Mouse (Mus musculus) MEL (cell line): ENCODE measurements around the gene Tox4. TPM values are rescaled to one million over a fixed set of nuclear protein-coding genes. Genes with fewer than 3 reads are reported as not detected.
"Not testable (repeated sequence)": the region's sequence is repeated elsewhere in the genome, so short reads cannot be mapped to it uniquely, and the experiment has no call there.

Experiments used
- DNase-seq: peaks from one replicate; pipeline ENCODE4 v3.0.0; 2011; ENCODE audit warnings: low read depth, low spot score
- H3K27ac ChIP-seq: 2 replicates; pipeline ENCODE4 v1.5.1; 2012; ENCODE audit warnings: low read depth, mild to moderate bottlenecking, control low read depth, low read length, moderate library complexity; ENCODE audit not compliant: control insufficient read depth
- H3K27me3 ChIP-seq, 2 experiments: fragments of 150-350 bp in 1 of 2; sonication (generic) in 1 of 2; 2 replicates each; pipeline ENCODE4 v1.6.1; 2012; ENCODE audit warnings: low read length in 2 of 2, mild to moderate bottlenecking in 2 of 2, improper control_type of control experiment in 1 of 2, moderate library complexity in 1 of 2; ENCODE audit not compliant: insufficient read depth in 2 of 2, control insufficient read depth in 1 of 2
- H3K36me3 ChIP-seq, 2 experiments: 2 replicates each; pipeline ENCODE4 v1.6.1; 2012 to 2014; ENCODE audit warnings: low read length in 2 of 2, improper control_type of control experiment in 1 of 2, inconsistent platforms in 1 of 2, mild to moderate bottlenecking in 1 of 2; ENCODE audit not compliant: insufficient read depth in 2 of 2, control insufficient read depth in 1 of 2
- H3K4me1 ChIP-seq, 2 experiments: fragments of 150-350 bp in 1 of 2; sonication (generic) in 1 of 2; 2 replicates each; pipeline ENCODE4 v1.6.1; 2012; ENCODE audit warnings: low read length in 2 of 2, improper control_type of control experiment in 1 of 2, mild to moderate bottlenecking in 1 of 2; ENCODE audit not compliant: insufficient read depth in 2 of 2, control insufficient read depth in 1 of 2
- H3K4me3 ChIP-seq, 2 experiments: fragments of 150-350 bp in 1 of 2; sonication (generic) in 1 of 2; 2 replicates each; pipeline ENCODE4 v1.5.1; 2012; ENCODE audit warnings: low read depth in 2 of 2, low read length in 2 of 2, mild to moderate bottlenecking in 2 of 2, moderate library complexity in 2 of 2, control low read depth in 1 of 2, improper control_type of control experiment in 1 of 2; ENCODE audit not compliant: control insufficient read depth in 1 of 2, insufficient read depth in 1 of 2
- H3K79me2 ChIP-seq: 2 replicates; pipeline ENCODE4 v1.6.1; 2012; ENCODE audit warnings: mild to moderate bottlenecking, low read length, moderate library complexity; ENCODE audit not compliant: control insufficient read depth, poor library complexity, insufficient read depth
- H3K9ac ChIP-seq: 2 replicates; pipeline ENCODE4 v1.6.1; 2012; ENCODE audit warnings: low read depth, mild to moderate bottlenecking, control low read depth, low read length, moderate library complexity; ENCODE audit not compliant: control insufficient read depth, poor library complexity, severe bottlenecking
- H3K9me3 ChIP-seq: fragments of 150-350 bp; sonication (generic); replicated peaks from 2 replicates; pipeline ENCODE4 v1.6.1; 2012; ENCODE audit warnings: mild to moderate bottlenecking, low read length, improper control_type of control experiment, moderate library complexity; ENCODE audit not compliant: insufficient read depth
- CTCF ChIP-seq, 3 experiments: IDR thresholded peaks in 2 of 3; conservative IDR thresholded peaks in 1 of 3; 2 replicates each; pipeline ENCODE4 v1.5.1; 2011 to 2012; ENCODE audit warnings: low read length in 3 of 3, low read depth in 2 of 3, mild to moderate bottlenecking in 2 of 3, improper control_type of control experiment in 1 of 3, inconsistent platforms in 1 of 3, mixed read lengths in 1 of 3, moderate library complexity in 1 of 3; ENCODE audit not compliant: control insufficient read depth in 1 of 3, insufficient read depth in 1 of 3, poor library complexity in 1 of 3, severe bottlenecking in 1 of 3
- ELF1 ChIP-seq: IDR thresholded peaks from 2 replicates; pipeline ENCODE4 v1.6.1; 2014; ENCODE audit warnings: low read depth, mild to moderate bottlenecking, inconsistent platforms, low read length, improper control_type of control experiment, moderate library complexity
- EP300 ChIP-seq, 2 experiments: IDR thresholded peaks; 2 replicates each; pipeline ENCODE4 v1.6.1; 2011; ENCODE audit warnings: improper control_type of control experiment in 2 of 2, low read length in 2 of 2, low read depth in 1 of 2, mild to moderate bottlenecking in 1 of 2
- GABPA ChIP-seq: IDR thresholded peaks from 2 replicates; pipeline ENCODE4 v1.6.1; 2012; ENCODE audit warnings: low read depth, mild to moderate bottlenecking, inconsistent platforms, low read length, improper control_type of control experiment, moderate library complexity
- GATA1 ChIP-seq: IDR thresholded peaks from 2 replicates; pipeline ENCODE4 v1.6.1; 2011; ENCODE audit warnings: low read depth, low read length, improper control_type of control experiment
- HCFC1 ChIP-seq: IDR thresholded peaks from 2 replicates; pipeline ENCODE4 v1.6.1; 2012; ENCODE audit warnings: low read depth, mild to moderate bottlenecking, inconsistent platforms, low read length, improper control_type of control experiment, moderate library complexity
- JUND ChIP-seq: IDR thresholded peaks from 2 replicates; pipeline ENCODE4 v1.6.1; 2011; ENCODE audit warnings: low read depth, mild to moderate bottlenecking, improper control_type of control experiment, low read length
- KAT2A ChIP-seq: conservative IDR thresholded peaks from 2 replicates; pipeline ENCODE4 v1.6.1; 2012; ENCODE audit warnings: low read depth, low read length, improper control_type of control experiment, inconsistent platforms
- MAZ ChIP-seq: IDR thresholded peaks from 2 replicates; pipeline ENCODE4 v1.6.1; 2012; ENCODE audit warnings: low read depth, mild to moderate bottlenecking, inconsistent platforms, low read length, improper control_type of control experiment
- MEF2A ChIP-seq: IDR thresholded peaks from 2 replicates; pipeline ENCODE4 v1.6.1; 2014; ENCODE audit warnings: low read depth, mild to moderate bottlenecking, inconsistent platforms, low read length, improper control_type of control experiment; ENCODE audit not compliant: poor library complexity, insufficient replicate concordance, severe bottlenecking; ENCODE audit errors: extremely low read depth
- MXI1 ChIP-seq: IDR thresholded peaks from 2 replicates; pipeline ENCODE4 v1.6.1; 2011; ENCODE audit warnings: mild to moderate bottlenecking, low read depth, low read length, improper control_type of control experiment
- MYB ChIP-seq: IDR thresholded peaks from 2 replicates; pipeline ENCODE4 v1.6.1; 2011; ENCODE audit warnings: mild to moderate bottlenecking, low read depth, low read length, improper control_type of control experiment
- MYC ChIP-seq: IDR thresholded peaks from 2 replicates; pipeline ENCODE4 v1.6.1; 2011; ENCODE audit warnings: low read depth, mild to moderate bottlenecking, low read length, improper control_type of control experiment, moderate library complexity
- NELFE ChIP-seq: IDR thresholded peaks from 2 replicates; pipeline ENCODE4 v1.6.1; 2011; ENCODE audit warnings: low read depth, low read length, improper control_type of control experiment
- POLR2AphosphoS2 ChIP-seq: IDR thresholded peaks from 2 replicates; pipeline ENCODE4 v1.6.1; 2011; ENCODE audit warnings: low read length, improper control_type of control experiment
- POLR2AphosphoS5 ChIP-seq: IDR thresholded peaks from 2 replicates; pipeline ENCODE4 v1.6.1; 2012; ENCODE audit warnings: low read depth, borderline replicate concordance, mild to moderate bottlenecking, inconsistent platforms, low read length, moderate library complexity, mixed read lengths
- RAD21 ChIP-seq: IDR thresholded peaks from 2 replicates; pipeline ENCODE4 v1.6.1; 2011; ENCODE audit warnings: mild to moderate bottlenecking, low read depth, low read length, improper control_type of control experiment
- RCOR1 ChIP-seq: IDR thresholded peaks from 2 replicates; pipeline ENCODE4 v1.6.1; 2012; ENCODE audit warnings: low read depth, mild to moderate bottlenecking, inconsistent platforms, low read length, improper control_type of control experiment
- SIN3A ChIP-seq: IDR thresholded peaks from 2 replicates; pipeline ENCODE4 v1.6.1; 2012; ENCODE audit warnings: low read length, improper control_type of control experiment, inconsistent platforms
- SMC3 ChIP-seq: IDR thresholded peaks from 2 replicates; pipeline ENCODE4 v1.6.1; 2011; ENCODE audit warnings: low read depth, low read length, improper control_type of control experiment
- TBP ChIP-seq: IDR thresholded peaks from 2 replicates; pipeline ENCODE4 v1.8.0; 2011; ENCODE audit warnings: low read depth, low read length, improper control_type of control experiment
- ZNF384 ChIP-seq: IDR thresholded peaks from 2 replicates; pipeline ENCODE4 v1.6.1; 2012; ENCODE audit warnings: low read depth, mild to moderate bottlenecking, inconsistent platforms, low read length, improper control_type of control experiment
- polyA plus RNA-seq, 2 experiments: library from polyadenylated mRNA; stranded (reverse) in 1 of 2; unstranded in 1 of 2; fragments of >175 nt in 1 of 2; fragments of >200 nt in 1 of 2; gene quantifications; 2 replicates each; pipeline versions ENCODE4 v1.2.1 to v1.2.4; 2012; ENCODE audit warnings: low replicate concordance in 2 of 2, low read depth in 1 of 2; ENCODE audit not compliant: insufficient read length in 2 of 2, insufficient read depth in 1 of 2, missing spikeins in 1 of 2
- total RNA-seq: library from RNA; depleted of rRNA; stranded (reverse); fragments of 300-350 nt; gene quantifications from 2 replicates; pipeline ENCODE4 v1.2.3, GENCODE M21; 2012

Gene Tox4
- total and polyA plus RNA-seq, 3 experiments, result 35.1 to 42.2 TPM; not detected in 1

- Histone ChIP-seq H3K79me2 (no peaks in the 10 kb centered on the region; the same call in 1 of the 2 replicates), H3K27ac (no peak overlapping the region), H3K9me3 (no peaks in the 10 kb centered on the region), H3K36me3 (peaks cover 0 to 23% of the 10 kb centered on the region in 2 experiments; a peak in 2 of 4 replicates), H3K27me3 (no peaks in the 10 kb centered on the region), H3K4me3 (no peak overlapping the region), H3K9ac (no peak overlapping the region), H3K4me1 (no peaks in the 10 kb centered on the region)
- peak; percentile 61 for DNase-seq
- peak; percentile 55 for TF ChIP-seq SMC3
- peak; percentile 23 for TF ChIP-seq RAD21
- peak; percentile 9 to 62 (median 54); a peak in 4 of 6 replicates for TF ChIP-seq CTCF (IDR thresholded peaks at IDR 0.05 in 2 of 3, conservative IDR thresholded peaks at IDR 0.05 in 1 of 3; ENCODE audit: control insufficient read depth in 1 of 3, insufficient read depth in 1 of 3, low read depth in 2 of 3, low read length in 3 of 3, poor library complexity in 1 of 3, severe bottlenecking in 1 of 3)
- no peak for TF ChIP-seq MAZ
- no peak for TF ChIP-seq GATA1
Observed at GRCm38 (mm10) chr14:52295558-52296264, 16.8 kb downstream of the Tox4 start.

- H3K36me3 ChIP-seq, result peaks cover 10 to 24% of the 10 kb centered on the region in 2 experiments
- not testable (repeated sequence) for H3K27ac ChIP-seq, H3K9ac ChIP-seq, DNase-seq, H3K9me3 ChIP-seq, H3K27me3 ChIP-seq
- peaks cover 9 to 13% of the 10 kb centered on the region in 2 experiments for H3K4me1 ChIP-seq
- peak overlapping the region in 1 of 2 experiments; percentile 95; a peak in 2 of 4 replicates for H3K4me3 ChIP-seq
- TF ChIP-seq MXI1 (peak; percentile 27; the same call in 1 of the 2 replicates), TBP (peak; percentile 93), CTCF (IDR thresholded peaks at IDR 0.05 in 2 of 3, conservative IDR thresholded peaks at IDR 0.05 in 1 of 3; ENCODE audit: control insufficient read depth in 1 of 3, insufficient read depth in 1 of 3, low read depth in 2 of 3, low read length in 3 of 3, poor library complexity in 1 of 3, severe bottlenecking in 1 of 3) (peak in 1 of 3 experiments; percentile 1; a peak in 1 of 6 replicates), ZNF384 (0 out of 2 replicates have a peak, but pooled peaks have one; percentile 19)
- peaks cover 14% of the 10 kb centered on the region for H3K79me2 ChIP-seq
Observed at GRCm38 (mm10) chr14:52303517-52303916, 24.6 kb downstream of the Tox4 start.

- H3K4me1 ChIP-seq, result peaks cover 9 to 13% of the 10 kb centered on the region in 2 experiments
- H3K36me3 ChIP-seq, result peaks cover 5 to 24% of the 10 kb centered on the region in 2 experiments
- no peaks in the 10 kb centered on the region for H3K9me3 ChIP-seq
- DNase-seq, result peak; percentile 98
- H3K4me3 ChIP-seq, result peak within 1 kb of the TSS; percentile 85 to 95
- H3K79me2 ChIP-seq, result peaks cover 14% of the 10 kb centered on the region
- peak within 1 kb of the TSS; percentile 88 for H3K9ac ChIP-seq
- H3K27ac ChIP-seq, result peak within 1 kb of the TSS; percentile 94
- H3K27me3 ChIP-seq, result no peaks in the 10 kb centered on the region
- TF ChIP-seq RCOR1 (0 out of 2 replicates have a peak, but pooled peaks have one; percentile 24), SIN3A (peak; percentile 63), EP300 (IDR thresholded peaks at IDR 0.05; ENCODE audit: low read depth in 1 of 2, low read length in 2 of 2) (no peak), GABPA (no peak), MYC (peak; percentile 79), POLR2AphosphoS5 (peak; percentile 7; the same call in 1 of the 2 replicates), MEF2A (no peak), ELF1 (peak; percentile 89), MYB (no peak), KAT2A (peak; percentile 69; the same call in 1 of the 2 replicates), POLR2AphosphoS2 (peak; percentile 84), MXI1 (peak; percentile 74), RAD21 (no peak), MAZ (no peak), HCFC1 (peak; percentile 93), JUND (no peak), NELFE (peak; percentile 90)
Observed at GRCm38 (mm10) chr14:52304644-52305271, 25.8 kb downstream of the Tox4 start, which contains the start of gene Mettl3. Gene Mettl3 (minus strand): TSS chr14:52305128.
